Mouse (Mus musculus) ES-Bruce4 (cell line): ENCODE measurements around the gene Cdc14a.
"Not testable (repeated sequence)": the region's sequence is repeated elsewhere in the genome, so short reads cannot be mapped to it uniquely, and the experiment has no call there.

Experiments
- EP300 ChIP-seq: IDR thresholded peaks from 2 replicates; pipeline ENCODE4 v1.6.1; 2011; ENCODE audit warnings: low read depth, low read length; ENCODE audit not compliant: insufficient read depth
- POLR2A ChIP-seq: IDR thresholded peaks from one replicate; pipeline ENCODE4 v1.8.1; 2011; ENCODE audit warnings: low read length; ENCODE audit not compliant: insufficient read depth

DNA sequence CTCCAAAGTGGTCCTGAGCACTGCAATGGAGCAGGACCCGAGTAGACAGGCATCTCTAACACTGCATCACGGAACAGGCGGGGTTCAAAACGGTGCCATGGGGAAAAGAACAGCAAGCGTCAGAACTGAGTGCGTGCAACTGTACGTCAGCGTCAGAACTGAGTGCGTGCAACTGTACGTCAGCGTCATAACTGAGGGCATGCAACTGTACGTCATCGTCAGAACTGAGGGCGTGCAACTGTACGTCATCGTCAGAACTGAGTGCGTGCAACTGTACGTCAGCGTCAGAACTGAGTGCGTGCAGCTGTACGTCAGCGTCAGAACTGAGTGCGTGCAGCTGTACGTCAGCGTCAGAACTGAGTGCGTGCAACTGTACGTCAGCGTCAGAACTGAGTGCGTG lies 76.3 kb downstream of the Cdc14a start:
- not testable (repeated sequence) for TF ChIP-seq EP300, POLR2A
